Mouse (Mus musculus) forebrain, embryonic 10.5 days (tissue): ENCODE results near the gene Grik4. TPM values are rescaled to one million over a fixed set of nuclear protein-coding genes. Genes with fewer than 3 reads are reported as not detected.
"Not testable (repeated sequence)": the region's sequence is repeated elsewhere in the genome, so short reads cannot be mapped to it uniquely, and the experiment has no call there.

Experiments used
- DNase-seq: peaks from one replicate; pipeline ENCODE4 v3.0.0-alpha.2; 2017; ENCODE audit warnings: low spot score; ENCODE audit errors: extremely low spot score
- H3K27ac ChIP-seq: fragments of 300-500 bp; sonication (generic); 2 replicates; pipeline ENCODE4 v1.5.1; 2016; ENCODE audit warnings: mild to moderate bottlenecking
- H3K27me3 ChIP-seq: fragments of 300-500 bp; sonication (generic); 2 replicates; pipeline ENCODE4 v1.6.1; 2016; ENCODE audit warnings: mild to moderate bottlenecking; ENCODE audit not compliant: poor library complexity, severe bottlenecking
- H3K36me3 ChIP-seq: fragments of 300-500 bp; sonication (generic); replicated peaks from 2 replicates; pipeline ENCODE4 v1.6.1; 2016; ENCODE audit warnings: mild to moderate bottlenecking, moderate library complexity
- H3K4me1 ChIP-seq: fragments of 300-500 bp; sonication (generic); 2 replicates; pipeline ENCODE4 v1.6.1; 2016
- H3K4me3 ChIP-seq: fragments of 300-500 bp; sonication (generic); 2 replicates; pipeline ENCODE4 v1.5.1; 2016; ENCODE audit warnings: mild to moderate bottlenecking, moderate library complexity
- H3K9me3 ChIP-seq: fragments of 300-500 bp; sonication (generic); 2 replicates; pipeline ENCODE4 v1.6.1; 2016; ENCODE audit warnings: mild to moderate bottlenecking, moderate library complexity
- WGBS: fragments of 180-500 bp; shearing (Covaris S2); methylation state at CpG from one replicate; pipeline ENCODE4 v1.1.7; 2016; 5-methylcytosine and 5-hydroxymethylcytosine counted together
- polyA plus RNA-seq: library from polyadenylated mRNA; unstranded; fragments of >200 nt; fragmentation: Nextera tagmentation; extraction: Ambion mirVana; gene quantifications from 2 replicates; pipeline ENCODE4 v1.2.1, GENCODE M21; 2016

The Grik4 gene
- 1.0 and 1.5 TPM in 2 replicates for polyA plus RNA-seq

- DNase-seq: peak; percentile 59
- H3K36me3 ChIP-seq: no peaks in the 10 kb centered on the region
- H3K27me3 ChIP-seq: peaks cover 75% of the 10 kb centered on the region
- H3K4me1 ChIP-seq: peaks cover 42% of the 10 kb centered on the region
- peak within 1 kb of the TSS; percentile 88 for H3K4me3 ChIP-seq
- H3K27ac ChIP-seq: peak within 1 kb of the TSS; percentile 89
- under 1% methylated on average over 61 of the region's 68 CpGs for WGBS
- H3K9me3 ChIP-seq: no peaks in the 10 kb centered on the region
Observed at GRCm38 (mm10) chr9:42943781-42944535, at the start of gene Grik4. Grik4 (minus strand) TSS chr9:42944493.

DNA sequence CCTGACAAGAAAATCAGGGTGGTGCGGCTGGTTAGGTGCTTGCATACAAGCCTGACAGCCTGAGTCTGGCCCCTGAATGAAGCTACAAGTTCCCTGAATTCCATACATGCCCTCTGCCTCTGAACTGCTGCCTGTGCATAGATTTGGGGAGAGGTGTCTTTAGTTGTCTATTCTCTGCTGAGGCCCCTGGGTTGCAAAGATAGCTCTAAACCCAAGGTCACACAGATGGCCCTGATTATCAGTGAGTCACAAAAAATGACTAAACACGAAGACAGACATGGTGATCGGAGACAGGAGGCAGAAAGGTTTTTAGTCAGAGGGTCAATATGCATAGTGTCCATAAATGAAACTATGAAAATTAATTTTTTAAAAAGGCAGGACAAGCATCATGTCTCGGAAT, 49.4 kb upstream of the Grik4 start:
- Histone ChIP-seq H3K36me3 (peaks cover 92% of the 10 kb centered on the region), H3K27ac (no peak overlapping the region), H3K9me3 (no peaks in the 10 kb centered on the region), H3K4me3 (no peak overlapping the region), H3K27me3 (no peaks in the 10 kb centered on the region), H3K4me1 (no peaks in the 10 kb centered on the region)
- 86% methylated on average over 4 of the region's 4 CpGs for whole genome bisulfite sequencing
- DNase-seq: no peak

DNA sequence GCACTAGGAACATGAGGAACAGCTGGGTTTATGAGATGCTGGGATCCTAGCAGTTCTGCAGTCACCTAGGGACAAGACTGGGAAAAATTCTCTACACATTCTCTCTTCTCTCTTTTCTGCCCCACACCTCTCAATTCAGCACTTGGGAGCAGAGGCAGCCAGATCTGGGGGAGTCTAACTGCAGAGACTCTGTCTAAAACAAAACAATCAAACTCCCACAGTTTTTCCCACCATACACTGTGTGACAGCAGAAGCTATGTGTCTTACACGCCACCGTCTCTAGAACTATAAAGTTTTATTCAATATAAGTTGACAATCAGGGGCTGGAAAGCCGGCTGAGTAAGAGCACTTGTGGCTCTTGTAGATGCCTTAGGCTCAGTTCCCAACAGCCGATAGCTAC, 43.7 kb upstream of the Grik4 start:
- no peak for DNase-seq
- Histone ChIP-seq H3K4me1 (no peaks in the 10 kb centered on the region), H3K4me3 (no peak overlapping the region), H3K27me3 (no peaks in the 10 kb centered on the region), H3K36me3 (peaks cover 89% of the 10 kb centered on the region), H3K9me3 (no peaks in the 10 kb centered on the region), H3K27ac (no peak overlapping the region)
- 87% methylated on average over 4 of the region's 4 CpGs for WGBS

DNA sequence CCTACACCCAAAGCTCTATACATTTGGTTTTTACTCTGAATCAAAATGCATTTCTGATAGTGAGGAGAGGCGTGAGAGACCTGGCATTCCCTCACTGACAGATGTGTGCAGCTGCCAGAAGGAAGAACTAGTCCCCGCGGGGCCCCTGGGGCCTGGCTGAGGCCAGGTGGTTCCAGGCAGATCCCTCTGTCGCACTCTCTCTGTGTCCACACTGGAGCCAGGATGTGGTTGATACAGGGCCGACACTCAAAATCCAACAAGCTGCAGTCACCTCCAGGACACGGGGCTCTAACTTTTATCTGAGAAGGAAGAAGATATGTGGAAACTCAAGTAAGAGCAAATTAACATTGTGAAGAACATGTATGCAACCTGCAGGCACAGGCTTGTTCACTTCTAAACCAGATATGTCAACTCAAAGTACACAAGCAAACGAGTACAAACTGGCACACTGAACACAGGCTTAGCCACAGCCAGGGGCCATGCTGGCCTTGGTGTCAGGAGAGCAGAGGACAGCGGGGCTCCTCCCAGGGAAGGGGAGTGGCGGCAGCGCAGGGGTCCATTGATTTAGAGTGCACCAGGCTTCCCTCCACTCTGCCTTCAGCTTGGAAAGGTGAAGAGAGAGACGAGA, 24.7 kb upstream of the Grik4 start:
- no peak overlapping the region for H3K27ac ChIP-seq
- no peaks in the 10 kb centered on the region for H3K4me1 ChIP-seq
- peaks cover 75% of the 10 kb centered on the region for H3K36me3 ChIP-seq
- 71% methylated on average over 11 of the region's 11 CpGs for WGBS
- no peaks in the 10 kb centered on the region for H3K27me3 ChIP-seq
- DNase-seq: no peak
- H3K4me3 ChIP-seq: no peak overlapping the region
- H3K9me3 ChIP-seq: no peaks in the 10 kb centered on the region

DNA sequence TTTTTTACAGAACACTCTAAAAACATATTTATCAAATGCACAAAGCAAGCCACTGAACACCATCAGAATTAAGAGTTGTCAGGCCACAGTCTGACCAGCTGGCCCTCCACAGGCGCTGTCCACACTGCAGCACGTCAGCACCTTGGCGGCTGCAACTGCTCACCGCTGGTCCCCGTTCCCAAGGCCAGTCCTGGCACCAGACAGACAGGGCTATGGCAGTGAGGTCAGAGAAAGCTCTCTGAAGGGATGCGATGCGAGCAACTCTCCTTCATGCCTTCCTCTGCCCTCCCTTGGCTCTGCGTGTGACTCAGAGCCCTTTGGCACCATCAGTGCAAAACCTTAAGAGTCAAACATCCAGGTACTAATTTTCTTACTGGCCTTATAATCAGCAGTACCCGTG, 23.4 kb upstream of the Grik4 start:
- Histone ChIP-seq H3K27ac (no peak overlapping the region), H3K36me3 (peaks cover 63% of the 10 kb centered on the region), H3K4me3 (no peak overlapping the region), H3K4me1 (no peaks in the 10 kb centered on the region), H3K9me3 (no peaks in the 10 kb centered on the region), H3K27me3 (no peaks in the 10 kb centered on the region)
- no peak for DNase-seq
- WGBS: 90% methylated on average over 9 of the region's 9 CpGs

DNA sequence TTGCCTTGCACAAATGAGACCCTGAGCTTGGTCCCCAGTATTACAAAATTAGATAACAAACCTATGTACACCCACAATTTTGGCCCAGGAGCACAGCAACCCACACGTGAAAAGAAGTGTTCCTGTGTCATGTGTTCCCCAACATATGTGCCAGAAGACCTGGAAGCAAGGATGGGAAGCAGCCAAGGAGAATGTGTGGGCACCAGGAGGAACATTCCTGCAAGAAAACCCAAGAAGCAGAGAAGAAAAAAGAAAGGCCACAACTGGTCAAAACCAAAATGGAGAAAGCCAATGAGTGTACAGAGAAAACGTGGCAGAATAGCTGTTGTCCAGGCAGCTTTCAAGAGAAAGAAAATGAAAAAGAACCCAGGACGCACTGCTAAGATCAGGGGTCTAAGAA, 20.5 kb upstream of the Grik4 start:
- H3K27ac ChIP-seq, H3K27me3 ChIP-seq, DNase-seq, H3K9me3 ChIP-seq, H3K4me1 ChIP-seq, H3K4me3 ChIP-seq: not testable (repeated sequence)
- WGBS: 88% methylated on average over 3 of the region's 3 CpGs
- peaks cover 36% of the 10 kb centered on the region for H3K36me3 ChIP-seq

DNA sequence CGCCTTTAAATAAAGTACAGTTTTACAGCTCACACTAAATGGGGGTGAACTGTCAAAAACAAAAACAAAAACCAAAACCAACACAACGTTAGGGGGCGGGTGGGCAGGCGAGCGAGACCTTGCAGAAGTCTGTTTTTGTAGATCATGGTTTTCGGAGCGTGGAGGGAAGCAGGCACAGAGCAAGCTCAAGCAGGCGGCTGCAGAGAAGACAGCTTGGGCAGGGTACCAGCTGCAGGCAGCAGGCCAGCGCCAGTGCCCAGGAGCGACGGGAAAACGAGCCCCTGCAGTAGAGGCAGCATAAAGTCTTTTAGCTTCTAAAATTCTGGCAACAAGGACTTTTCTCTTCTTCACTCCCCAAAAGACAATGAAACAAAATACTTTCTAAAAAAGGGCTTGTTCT, 20.1 kb upstream of the Grik4 start:
- Histone ChIP-seq H3K27me3 (no peaks in the 10 kb centered on the region), H3K4me1 (no peaks in the 10 kb centered on the region), H3K4me3 (no peak overlapping the region), H3K9me3 (no peaks in the 10 kb centered on the region), H3K27ac (no peak overlapping the region), H3K36me3 (peaks cover 31% of the 10 kb centered on the region)
- 93% methylated on average over 12 of the region's 12 CpGs for WGBS
- DNase-seq: no peak

DNA sequence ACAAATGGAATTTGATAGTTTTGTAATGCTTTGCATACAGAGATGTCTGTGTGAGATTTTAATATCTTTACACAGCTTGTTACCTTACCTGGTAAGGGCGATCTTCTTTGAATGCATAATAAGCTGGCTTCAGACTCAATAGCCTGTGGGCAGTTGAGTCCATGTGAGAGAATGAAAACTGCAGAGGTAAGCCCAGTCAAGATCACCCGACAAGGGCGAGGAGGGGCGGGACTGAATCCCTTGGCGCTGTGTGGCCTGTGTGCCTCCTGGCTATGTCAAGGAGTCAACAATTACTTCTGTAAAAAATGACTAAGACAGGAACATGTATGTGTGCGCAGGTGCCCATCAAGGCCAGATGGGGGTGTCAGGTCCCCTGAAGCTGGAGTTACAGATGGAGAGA, 18.2 kb upstream of the Grik4 start:
- H3K4me1 ChIP-seq: no peaks in the 10 kb centered on the region; the same call in 1 of the 2 replicates
- peaks cover 13% of the 10 kb centered on the region for H3K36me3 ChIP-seq
- no peak for DNase-seq
- H3K4me3 ChIP-seq: no peak overlapping the region
- H3K27ac ChIP-seq: no peak overlapping the region
- no peaks in the 10 kb centered on the region for H3K27me3 ChIP-seq
- no peaks in the 10 kb centered on the region for H3K9me3 ChIP-seq
- WGBS: 94% methylated on average over 6 of the region's 6 CpGs

- Histone ChIP-seq H3K27ac (no peak overlapping the region), H3K27me3 (no peaks in the 10 kb centered on the region), H3K9me3 (no peaks in the 10 kb centered on the region), H3K4me1 (peaks cover 11% of the 10 kb centered on the region), H3K4me3 (no peak overlapping the region), H3K36me3 (no peaks in the 10 kb centered on the region)
- DNase-seq: no peak
- 84% methylated on average over 7 of the region's 7 CpGs for WGBS
Observed at GRCm38 (mm10) chr9:42958401-42958800, 14.1 kb upstream of the Grik4 start.

DNA sequence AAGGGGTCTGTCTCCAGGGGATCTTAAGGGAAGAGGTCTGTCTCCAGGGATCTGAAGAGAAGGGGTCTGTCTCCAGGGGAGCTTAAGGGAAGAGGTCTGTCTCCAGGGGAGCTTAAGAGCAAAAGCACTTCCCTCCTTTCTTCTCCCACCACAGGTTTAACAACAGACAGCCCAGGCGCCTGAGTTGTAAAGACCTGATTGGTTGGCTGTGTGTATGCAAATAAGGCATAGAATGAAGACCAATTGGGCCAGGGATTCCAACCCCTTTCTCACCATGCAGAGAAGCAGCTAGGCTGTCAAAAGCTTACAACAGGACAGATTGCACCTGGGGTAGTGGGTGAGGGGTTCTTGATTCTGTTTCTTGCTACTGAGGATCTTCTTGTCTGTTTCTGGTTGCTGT, 4.1 kb upstream of the Grik4 start:
- no peaks in the 10 kb centered on the region for H3K36me3 ChIP-seq

DNA sequence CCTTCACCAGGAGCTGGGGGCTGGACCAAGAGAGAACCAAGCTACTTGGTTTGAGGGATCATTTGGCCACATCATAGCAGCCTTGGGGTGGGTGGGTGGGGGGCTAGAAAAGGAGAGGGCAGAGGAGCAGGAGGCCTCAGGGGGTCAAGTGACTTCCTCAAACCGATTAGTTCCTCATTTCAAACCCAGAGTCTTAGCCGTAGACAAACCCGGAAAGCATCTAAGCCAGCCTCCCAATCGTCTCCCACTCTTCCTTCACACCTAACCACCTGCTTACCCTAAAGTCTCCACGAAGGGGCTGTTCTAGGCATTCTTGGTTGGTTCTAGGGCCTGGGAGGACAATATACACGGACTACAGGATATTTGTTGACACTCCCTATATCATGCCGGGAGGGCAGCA, 881 bp upstream of the Grik4 start:
- DNase-seq: peak; percentile 21
- peaks cover 64% of the 10 kb centered on the region for H3K27me3 ChIP-seq
- H3K4me3 ChIP-seq: peak overlapping the region; percentile 88
- no peaks in the 10 kb centered on the region for H3K9me3 ChIP-seq
- H3K36me3 ChIP-seq: no peaks in the 10 kb centered on the region
- WGBS: 78% methylated on average over 7 of the region's 7 CpGs
- peaks cover 42% of the 10 kb centered on the region for H3K4me1 ChIP-seq
- no peak overlapping the region for H3K27ac ChIP-seq

More for the DNA sequence above, 4.1 kb upstream of the Grik4 start:
- Histone ChIP-seq H3K4me1 (peaks cover 17% of the 10 kb centered on the region), H3K4me3 (no peak overlapping the region), H3K27me3 (peaks cover 32% of the 10 kb centered on the region), H3K9me3 (no peaks in the 10 kb centered on the region), H3K27ac (no peak overlapping the region)
- DNase-seq: no peak
- WGBS: 69% methylated on average over 1 of the region's 1 CpGs

GRCm38 (mm10) chr9:42944536-42945006, 278 bp upstream of the Grik4 start:
- peaks cover 70% of the 10 kb centered on the region for H3K27me3 ChIP-seq
- under 1% methylated on average over 52 of the region's 52 CpGs for WGBS
- H3K4me3 ChIP-seq: peak overlapping the region; percentile 88
- H3K4me1 ChIP-seq: peaks cover 42% of the 10 kb centered on the region
- peak; percentile 92 for DNase-seq
- H3K9me3 ChIP-seq: no peaks in the 10 kb centered on the region
- H3K27ac ChIP-seq: peak overlapping the region; percentile 89
- H3K36me3 ChIP-seq: no peaks in the 10 kb centered on the region

DNA sequence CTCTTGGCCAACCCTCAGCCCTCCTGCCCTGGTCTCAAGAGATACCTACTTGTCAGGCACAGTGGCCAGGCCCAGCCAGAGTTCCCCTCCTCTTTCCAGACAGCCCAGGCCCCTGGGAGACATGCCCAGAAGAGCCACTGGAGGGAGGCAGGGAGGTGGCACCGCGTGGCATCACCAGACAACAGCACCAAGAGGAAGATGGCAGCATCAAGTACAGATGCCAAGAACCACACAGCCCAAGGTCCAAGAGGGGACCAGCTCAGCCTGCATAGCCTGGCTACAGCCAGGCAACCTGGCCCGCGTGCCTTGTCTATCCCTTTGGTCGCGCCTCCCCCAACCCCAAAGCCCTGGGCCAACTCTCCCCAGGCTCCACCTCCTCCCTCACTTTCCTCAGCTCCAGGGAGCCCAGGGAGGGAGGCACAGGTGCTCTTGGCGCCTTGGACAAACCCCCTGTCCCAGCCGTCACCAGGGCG, 1.2 kb downstream of the Grik4 start:
- Histone ChIP-seq H3K4me3 (peak overlapping the region; percentile 88), H3K27ac (peak overlapping the region; percentile 89), H3K4me1 (peaks cover 37% of the 10 kb centered on the region), H3K9me3 (no peaks in the 10 kb centered on the region), H3K36me3 (no peaks in the 10 kb centered on the region), H3K27me3 (peaks cover 75% of the 10 kb centered on the region)
- 8% methylated on average over 9 of the region's 9 CpGs for WGBS
- DNase-seq: peak; percentile 34
